Mouse (Mus musculus) lung, postnatal 0 days (tissue): ENCODE results near the gene Gm49353.

Source experiments
- CTCF ChIP-seq: IDR thresholded peaks from 2 replicates; pipeline ENCODE4 v1.5.1; 2016; ENCODE audit warnings: antibody characterized with exemption, mild to moderate bottlenecking
- EP300 ChIP-seq: IDR thresholded peaks from 2 replicates; pipeline ENCODE4 v1.6.1; 2016; ENCODE audit warnings: antibody characterized with exemption, mild to moderate bottlenecking, control low read depth

- TF ChIP-seq CTCF = no peak
- no peak for TF ChIP-seq EP300
These were observed 1.9 kb downstream of the Gm49353 start for GRCm38 (mm10) chr10:29200609-29201008.
